Mouse (Mus musculus): ENCODE data around the gene Dcaf6. TPM values are rescaled to one million over a fixed set of nuclear protein-coding genes. Genes with fewer than 3 reads are reported as not detected.
"Not testable (repeated sequence)": the region's sequence is repeated elsewhere in the genome, so short reads cannot be mapped to it uniquely, and the experiment has no call there.

The Dcaf6 gene
- polyA plus RNA-seq, 1 experiment from 2014 or later, result 12.2 TPM

- DNase-seq (ENCODE audit: low spot score); H3K4me3 ChIP-seq (ENCODE audit: low read depth, low read length); H3K9me3 ChIP-seq (replicated peaks; ENCODE audit: control insufficient read depth, low read length); H3K27ac ChIP-seq (replicated peaks; ENCODE audit: low read depth, low read length); H3K4me2 ChIP-seq (ENCODE audit: low read depth, low read length); H3K27me3 ChIP-seq (ENCODE audit: control insufficient read depth, insufficient read depth, low read length); H3K36me3 ChIP-seq (replicated peaks; ENCODE audit: control insufficient read depth, insufficient read depth, low read depth, low read length); H3K4me1 ChIP-seq (ENCODE audit: control insufficient read depth, insufficient read depth, low read length); H3K9ac ChIP-seq (replicated peaks; ENCODE audit: low read length); ATAC-seq (replicated peaks; ENCODE audit: insufficient number of reproducible peaks, low FRiP score, low TSS enrichment, low read depth): not testable (repeated sequence)
- WGBS, result 92% methylated on average over 17 of the region's 17 CpGs
Measured at GRCm38 (mm10) chr1:165328384-165329289, 131.6 kb downstream of the Dcaf6 start.

GRCm38 (mm10) chr1:165327831-165328230 lies 132.4 kb downstream of the Dcaf6 start:
- Histone ChIP-seq H3K9ac (replicated peaks; ENCODE audit: low read length) (no peak overlapping the region), H3K27me3 (ENCODE audit: control insufficient read depth, insufficient read depth, low read length) (no peaks in the 10 kb centered on the region), H3K27ac (replicated peaks; ENCODE audit: low read depth, low read length) (no peak overlapping the region), H3K36me3 (replicated peaks; ENCODE audit: control insufficient read depth, insufficient read depth, low read depth, low read length) (no peaks in the 10 kb centered on the region), H3K4me2 (ENCODE audit: low read depth, low read length) (no peak overlapping the region), H3K9me3 (replicated peaks; ENCODE audit: control insufficient read depth, low read length) (no peaks in the 10 kb centered on the region), H3K4me1 (ENCODE audit: control insufficient read depth, insufficient read depth, low read length) (no peaks in the 10 kb centered on the region), H3K4me3 (ENCODE audit: low read depth, low read length) (no peak overlapping the region)
- DNase-seq (ENCODE audit: low spot score) (peak; percentile 53), ATAC-seq (replicated peaks; ENCODE audit: insufficient number of reproducible peaks, low FRiP score, low TSS enrichment, low read depth) (no peak; the same call in 1 of the 2 replicates)
- 57% methylated on average over 5 of the region's 5 CpGs for WGBS

- Histone ChIP-seq H3K36me3 (replicated peaks; ENCODE audit: control insufficient read depth, insufficient read depth, low read depth, low read length) (no peaks in the 10 kb centered on the region), H3K27ac (replicated peaks; ENCODE audit: low read depth, low read length) (no peak overlapping the region), H3K27me3 (ENCODE audit: control insufficient read depth, insufficient read depth, low read length) (no peaks in the 10 kb centered on the region), H3K4me1 (ENCODE audit: control insufficient read depth, insufficient read depth, low read length) (no peaks in the 10 kb centered on the region), H3K9me3 (replicated peaks; ENCODE audit: control insufficient read depth, low read length) (no peaks in the 10 kb centered on the region), H3K9ac (replicated peaks; ENCODE audit: low read length) (no peak overlapping the region), H3K4me2 (ENCODE audit: low read depth, low read length) (no peak overlapping the region), H3K4me3 (ENCODE audit: low read depth, low read length) (no peak overlapping the region)
- ATAC-seq (replicated peaks; ENCODE audit: insufficient number of reproducible peaks, low FRiP score, low TSS enrichment, low read depth), result no peak
- 54% methylated on average over 2 of the region's 2 CpGs for WGBS
- no peak for DNase-seq (ENCODE audit: low spot score)
Measured at GRCm38 (mm10) chr1:165327370-165327769, 132.9 kb downstream of the Dcaf6 start.

- H3K9me3 ChIP-seq (replicated peaks; ENCODE audit: control insufficient read depth, low read length), result no peaks in the 10 kb centered on the region
- H3K9ac ChIP-seq (replicated peaks; ENCODE audit: low read length), result no peak overlapping the region
- H3K4me1 ChIP-seq (ENCODE audit: control insufficient read depth, insufficient read depth, low read length), result no peaks in the 10 kb centered on the region
- peaks cover 2% of the 10 kb centered on the region; the same call in 1 of the 2 replicates for H3K36me3 ChIP-seq (replicated peaks; ENCODE audit: control insufficient read depth, insufficient read depth, low read depth, low read length)
- ATAC-seq (replicated peaks; ENCODE audit: insufficient number of reproducible peaks, low FRiP score, low TSS enrichment, low read depth), result no peak
- H3K27ac ChIP-seq (replicated peaks; ENCODE audit: low read depth, low read length), result no peak overlapping the region
- DNase-seq (ENCODE audit: low spot score), result no peak
- H3K4me3 ChIP-seq (ENCODE audit: low read depth, low read length), result no peak overlapping the region
- WGBS, result 75% methylated on average over 7 of the region's 7 CpGs
- no peaks in the 10 kb centered on the region for H3K27me3 ChIP-seq (ENCODE audit: control insufficient read depth, insufficient read depth, low read length)
- H3K4me2 ChIP-seq (ENCODE audit: low read depth, low read length), result no peak overlapping the region
Measured at GRCm38 (mm10) chr1:165322934-165323333, 137.3 kb downstream of the Dcaf6 start.

GRCm38 (mm10) chr1:165321891-165322290 lies 138.4 kb downstream of the Dcaf6 start:
- no peaks in the 10 kb centered on the region for H3K27me3 ChIP-seq (ENCODE audit: control insufficient read depth, insufficient read depth, low read length)
- ATAC-seq (replicated peaks; ENCODE audit: insufficient number of reproducible peaks, low FRiP score, low TSS enrichment, low read depth), result no peak
- no peaks in the 10 kb centered on the region for H3K9me3 ChIP-seq (replicated peaks; ENCODE audit: control insufficient read depth, low read length)
- no peak overlapping the region for H3K9ac ChIP-seq (replicated peaks; ENCODE audit: low read length)
- 90% methylated on average over 7 of the region's 7 CpGs for WGBS
- no peak overlapping the region for H3K4me3 ChIP-seq (ENCODE audit: low read depth, low read length)
- H3K4me1 ChIP-seq (ENCODE audit: control insufficient read depth, insufficient read depth, low read length), result no peaks in the 10 kb centered on the region
- no peak for DNase-seq (ENCODE audit: low spot score)
- peaks cover 2% of the 10 kb centered on the region; the same call in 1 of the 2 replicates for H3K36me3 ChIP-seq (replicated peaks; ENCODE audit: control insufficient read depth, insufficient read depth, low read depth, low read length)
- no peak overlapping the region for H3K4me2 ChIP-seq (ENCODE audit: low read depth, low read length)
- no peak overlapping the region for H3K27ac ChIP-seq (replicated peaks; ENCODE audit: low read depth, low read length)

- Histone ChIP-seq H3K27ac (replicated peaks; ENCODE audit: low read depth, low read length) (no peak overlapping the region), H3K9me3 (replicated peaks; ENCODE audit: control insufficient read depth, low read length) (no peaks in the 10 kb centered on the region), H3K36me3 (replicated peaks; ENCODE audit: control insufficient read depth, insufficient read depth, low read depth, low read length) (peaks cover 2% of the 10 kb centered on the region; the same call in 1 of the 2 replicates), H3K4me1 (ENCODE audit: control insufficient read depth, insufficient read depth, low read length) (no peaks in the 10 kb centered on the region), H3K4me2 (ENCODE audit: low read depth, low read length) (no peak overlapping the region), H3K27me3 (ENCODE audit: control insufficient read depth, insufficient read depth, low read length) (no peaks in the 10 kb centered on the region), H3K9ac (replicated peaks; ENCODE audit: low read length) (no peak overlapping the region), H3K4me3 (ENCODE audit: low read depth, low read length) (no peak overlapping the region)
- WGBS, result 83% methylated on average over 13 of the region's 13 CpGs
- DNase-seq (ENCODE audit: low spot score) (no peak), ATAC-seq (replicated peaks; ENCODE audit: insufficient number of reproducible peaks, low FRiP score, low TSS enrichment, low read depth) (no peak)
Measured at GRCm38 (mm10) chr1:165321393-165321861, 138.8 kb downstream of the Dcaf6 start.

- peaks cover 2% of the 10 kb centered on the region; the same call in 1 of the 2 replicates for H3K36me3 ChIP-seq (replicated peaks; ENCODE audit: control insufficient read depth, insufficient read depth, low read depth, low read length)
- DNase-seq (ENCODE audit: low spot score) (peak; percentile 76), ATAC-seq (replicated peaks; ENCODE audit: insufficient number of reproducible peaks, low FRiP score, low TSS enrichment, low read depth) (peak; percentile 69; the same call in 1 of the 2 replicates)
- H3K4me1 ChIP-seq (ENCODE audit: control insufficient read depth, insufficient read depth, low read length), result no peaks in the 10 kb centered on the region
- H3K9me3 ChIP-seq (replicated peaks; ENCODE audit: control insufficient read depth, low read length), result no peaks in the 10 kb centered on the region
- 47% methylated on average over 10 of the region's 10 CpGs for WGBS
- no peaks in the 10 kb centered on the region for H3K27me3 ChIP-seq (ENCODE audit: control insufficient read depth, insufficient read depth, low read length)
- H3K4me3 ChIP-seq (ENCODE audit: low read depth, low read length), result no peak overlapping the region
- no peak overlapping the region for H3K27ac ChIP-seq (replicated peaks; ENCODE audit: low read depth, low read length)
- no peak overlapping the region for H3K9ac ChIP-seq (replicated peaks; ENCODE audit: low read length)
- H3K4me2 ChIP-seq (ENCODE audit: low read depth, low read length), result no peak overlapping the region
Measured at GRCm38 (mm10) chr1:165320141-165320934, 139.9 kb downstream of the Dcaf6 start.

Data from embryonic facial prominence, embryonic 11.5 days (tissue).